Mouse (Mus musculus): ENCODE measurements around the gene Anxa7. TPM values are rescaled to one million over a fixed set of nuclear protein-coding genes. Genes with fewer than 3 reads are reported as not detected.

The Anxa7 gene
- polyA plus RNA-seq, 1 experiment from 2014 or later: 57.4 TPM

- WGBS: 85% methylated on average over 7 of the region's 7 CpGs
- H3K36me3 ChIP-seq (ENCODE audit: control insufficient read depth, insufficient read depth, low read length): peaks cover 3% of the 10 kb centered on the region; the same call in 1 of the 2 replicates
- no peak overlapping the region for H3K27ac ChIP-seq (ENCODE audit: low read length)
- no peaks in the 10 kb centered on the region for H3K9me3 ChIP-seq (ENCODE audit: control insufficient read depth, low read depth, low read length)
- H3K4me3 ChIP-seq (ENCODE audit: low read depth, low read length): no peak overlapping the region
- no peaks in the 10 kb centered on the region for H3K27me3 ChIP-seq (ENCODE audit: control insufficient read depth, insufficient read depth, low read length)
- ATAC-seq (ENCODE audit: insufficient number of reproducible peaks, insufficient read depth, low FRiP score, low read depth): no peak
- peaks cover 5% of the 10 kb centered on the region; the same call in 1 of the 2 replicates for H3K4me1 ChIP-seq (ENCODE audit: control insufficient read depth, insufficient read depth, low read length)
- no peak overlapping the region for H3K4me2 ChIP-seq (replicated peaks; ENCODE audit: low read depth, low read length)
- H3K9ac ChIP-seq (replicated peaks; ENCODE audit: low read depth, low read length): no peak overlapping the region
Observed at GRCm38 (mm10) chr14:20482051-20482751, 2.3 kb upstream of the Anxa7 start.

GRCm38 (mm10) chr14:20481211-20481610, 1.3 kb upstream of the Anxa7 start:
- no peak for ATAC-seq (ENCODE audit: insufficient number of reproducible peaks, insufficient read depth, low FRiP score, low read depth)
- H3K4me1 ChIP-seq (ENCODE audit: control insufficient read depth, insufficient read depth, low read length): peaks cover 5% of the 10 kb centered on the region; the same call in 1 of the 2 replicates
- H3K27ac ChIP-seq (ENCODE audit: low read length): no peak overlapping the region
- H3K9me3 ChIP-seq (ENCODE audit: control insufficient read depth, low read depth, low read length): no peaks in the 10 kb centered on the region
- H3K4me3 ChIP-seq (ENCODE audit: low read depth, low read length): no peak overlapping the region
- no peak overlapping the region for H3K4me2 ChIP-seq (replicated peaks; ENCODE audit: low read depth, low read length)
- H3K9ac ChIP-seq (replicated peaks; ENCODE audit: low read depth, low read length): no peak overlapping the region
- 28% methylated on average over 5 of the region's 5 CpGs for WGBS
- no peaks in the 10 kb centered on the region for H3K36me3 ChIP-seq (ENCODE audit: control insufficient read depth, insufficient read depth, low read length)
- no peaks in the 10 kb centered on the region for H3K27me3 ChIP-seq (ENCODE audit: control insufficient read depth, insufficient read depth, low read length)

GRCm38 (mm10) chr14:20480195-20480579, 254 bp upstream of the Anxa7 start:
- H3K4me2 ChIP-seq (replicated peaks; ENCODE audit: low read depth, low read length): peak overlapping the region; percentile 80
- no peaks in the 10 kb centered on the region for H3K36me3 ChIP-seq (ENCODE audit: control insufficient read depth, insufficient read depth, low read length)
- no peaks in the 10 kb centered on the region for H3K9me3 ChIP-seq (ENCODE audit: control insufficient read depth, low read depth, low read length)
- peak overlapping the region; percentile 70 for H3K4me3 ChIP-seq (ENCODE audit: low read depth, low read length)
- 63% methylated on average over 1 of the region's 1 CpGs for WGBS
- H3K9ac ChIP-seq (replicated peaks; ENCODE audit: low read depth, low read length): no peak overlapping the region
- H3K27ac ChIP-seq (ENCODE audit: low read length): no peak overlapping the region
- no peaks in the 10 kb centered on the region for H3K27me3 ChIP-seq (ENCODE audit: control insufficient read depth, insufficient read depth, low read length)
- peaks cover 5% of the 10 kb centered on the region; the same call in 1 of the 2 replicates for H3K4me1 ChIP-seq (ENCODE audit: control insufficient read depth, insufficient read depth, low read length)
- no peak for ATAC-seq (ENCODE audit: insufficient number of reproducible peaks, insufficient read depth, low FRiP score, low read depth)

- Histone ChIP-seq H3K36me3 (ENCODE audit: control insufficient read depth, insufficient read depth, low read length) (no peaks in the 10 kb centered on the region), H3K27ac (ENCODE audit: low read length) (peak overlapping the region; percentile 68), H3K9ac (replicated peaks; ENCODE audit: low read depth, low read length) (0 out of 2 replicates have a peak overlapping the region, but pooled peaks have one; percentile 48), H3K4me3 (ENCODE audit: low read depth, low read length) (peak overlapping the region; percentile 70), H3K4me1 (ENCODE audit: control insufficient read depth, insufficient read depth, low read length) (peaks cover 5% of the 10 kb centered on the region; the same call in 1 of the 2 replicates), H3K4me2 (replicated peaks; ENCODE audit: low read depth, low read length) (peak overlapping the region; percentile 80), H3K9me3 (ENCODE audit: control insufficient read depth, low read depth, low read length) (no peaks in the 10 kb centered on the region), H3K27me3 (ENCODE audit: control insufficient read depth, insufficient read depth, low read length) (no peaks in the 10 kb centered on the region)
- peak; percentile 54; the same call in 1 of the 2 replicates for ATAC-seq (ENCODE audit: insufficient number of reproducible peaks, insufficient read depth, low FRiP score, low read depth)
- 13% methylated on average over 7 of the region's 7 CpGs for WGBS
Observed at GRCm38 (mm10) chr14:20478801-20479200, 1.1 kb downstream of the Anxa7 start.

- Histone ChIP-seq H3K27me3 (ENCODE audit: control insufficient read depth, insufficient read depth, low read length) (no peaks in the 10 kb centered on the region), H3K4me3 (ENCODE audit: low read depth, low read length) (peak overlapping the region; percentile 70), H3K9me3 (ENCODE audit: control insufficient read depth, low read depth, low read length) (no peaks in the 10 kb centered on the region), H3K36me3 (ENCODE audit: control insufficient read depth, insufficient read depth, low read length) (no peaks in the 10 kb centered on the region), H3K9ac (replicated peaks; ENCODE audit: low read depth, low read length) (0 out of 2 replicates have a peak overlapping the region, but pooled peaks have one; percentile 48), H3K4me1 (ENCODE audit: control insufficient read depth, insufficient read depth, low read length) (peaks cover 5% of the 10 kb centered on the region; the same call in 1 of the 2 replicates), H3K4me2 (replicated peaks; ENCODE audit: low read depth, low read length) (peak overlapping the region; percentile 80), H3K27ac (ENCODE audit: low read length) (peak overlapping the region; percentile 68; the same call in 1 of the 2 replicates)
- 0 out of 2 replicates have a peak, but pooled peaks have one; percentile 34 for ATAC-seq (ENCODE audit: insufficient number of reproducible peaks, insufficient read depth, low FRiP score, low read depth)
- WGBS: 23% methylated on average over 3 of the region's 3 CpGs
Observed at GRCm38 (mm10) chr14:20478385-20478784, 1.5 kb downstream of the Anxa7 start.

GRCm38 (mm10) chr14:20477261-20478025, 2.5 kb downstream of the Anxa7 start:
- Histone ChIP-seq H3K27me3 (ENCODE audit: control insufficient read depth, insufficient read depth, low read length) (no peaks in the 10 kb centered on the region), H3K36me3 (ENCODE audit: control insufficient read depth, insufficient read depth, low read length) (no peaks in the 10 kb centered on the region), H3K9me3 (ENCODE audit: control insufficient read depth, low read depth, low read length) (no peaks in the 10 kb centered on the region), H3K27ac (ENCODE audit: low read length) (no peak overlapping the region), H3K4me3 (ENCODE audit: low read depth, low read length) (no peak overlapping the region), H3K9ac (replicated peaks; ENCODE audit: low read depth, low read length) (no peak overlapping the region), H3K4me1 (ENCODE audit: control insufficient read depth, insufficient read depth, low read length) (peaks cover 5% of the 10 kb centered on the region; the same call in 1 of the 2 replicates), H3K4me2 (replicated peaks; ENCODE audit: low read depth, low read length) (no peak overlapping the region)
- no peak for ATAC-seq (ENCODE audit: insufficient number of reproducible peaks, insufficient read depth, low FRiP score, low read depth)
- WGBS: 67% methylated on average over 4 of the region's 4 CpGs

- Histone ChIP-seq H3K9ac (replicated peaks; ENCODE audit: low read depth, low read length) (no peak overlapping the region), H3K36me3 (ENCODE audit: control insufficient read depth, insufficient read depth, low read length) (peaks cover 44% of the 10 kb centered on the region; the same call in 1 of the 2 replicates), H3K4me3 (ENCODE audit: low read depth, low read length) (no peak overlapping the region), H3K9me3 (ENCODE audit: control insufficient read depth, low read depth, low read length) (no peaks in the 10 kb centered on the region), H3K4me1 (ENCODE audit: control insufficient read depth, insufficient read depth, low read length) (no peaks in the 10 kb centered on the region), H3K27ac (ENCODE audit: low read length) (no peak overlapping the region), H3K27me3 (ENCODE audit: control insufficient read depth, insufficient read depth, low read length) (no peaks in the 10 kb centered on the region), H3K4me2 (replicated peaks; ENCODE audit: low read depth, low read length) (no peak overlapping the region)
- no peak for ATAC-seq (ENCODE audit: insufficient number of reproducible peaks, insufficient read depth, low FRiP score, low read depth)
- WGBS: 74% methylated on average over 14 of the region's 14 CpGs
Observed at GRCm38 (mm10) chr14:20460216-20460615, 19.7 kb downstream of the Anxa7 start.

- Histone ChIP-seq H3K4me2 (replicated peaks; ENCODE audit: low read depth, low read length) (no peak overlapping the region), H3K27me3 (ENCODE audit: control insufficient read depth, insufficient read depth, low read length) (no peaks in the 10 kb centered on the region), H3K4me1 (ENCODE audit: control insufficient read depth, insufficient read depth, low read length) (no peaks in the 10 kb centered on the region), H3K36me3 (ENCODE audit: control insufficient read depth, insufficient read depth, low read length) (peaks cover 27% of the 10 kb centered on the region; the same call in 1 of the 2 replicates), H3K4me3 (ENCODE audit: low read depth, low read length) (no peak overlapping the region), H3K9ac (replicated peaks; ENCODE audit: low read depth, low read length) (no peak overlapping the region), H3K27ac (ENCODE audit: low read length) (no peak overlapping the region), H3K9me3 (ENCODE audit: control insufficient read depth, low read depth, low read length) (no peaks in the 10 kb centered on the region)
- no peak for ATAC-seq (ENCODE audit: insufficient number of reproducible peaks, insufficient read depth, low FRiP score, low read depth)
- 93% methylated on average over 9 of the region's 9 CpGs for WGBS
Observed at GRCm38 (mm10) chr14:20458378-20458777, 21.6 kb downstream of the Anxa7 start.

Measured in stomach, embryonic 14.5 days (tissue).